Mouse (Mus musculus): ENCODE results near the gene Atp1b3. TPM values are rescaled to one million over a fixed set of nuclear protein-coding genes. Genes with fewer than 3 reads are reported as not detected.
"Not testable (repeated sequence)": the region's sequence is repeated elsewhere in the genome, so short reads cannot be mapped to it uniquely, and the experiment has no call there.

Atp1b3 gene
- 126 and 131 TPM in 2 replicates for polyA plus RNA-seq (2015; fragmentation: Nextera tagmentation; extraction: Ambion mirVana)

- peak within 1 kb of the TSS; percentile 72 for H3K4me2 ChIP-seq (replicated peaks)
- peak within 1 kb of the TSS; percentile 86 for H3K4me3 ChIP-seq
- no peaks in the 10 kb centered on the region for H3K36me3 ChIP-seq
- peak within 1 kb of the TSS; percentile 89 for H3K9ac ChIP-seq
- no peaks in the 10 kb centered on the region for H3K27me3 ChIP-seq
- H3K27ac ChIP-seq, result peak within 1 kb of the TSS; percentile 93
- peaks cover 26% of the 10 kb centered on the region for H3K4me1 ChIP-seq
- peak; percentile 97 for ATAC-seq (ENCODE audit: low FRiP score, low read depth)
- no peaks in the 10 kb centered on the region for H3K9me3 ChIP-seq
- WGBS, result under 1% methylated on average over 75 of the region's 81 CpGs
Observed at GRCm38 (mm10) chr9:96364141-96364838, at the start of gene Atp1b3. TSS of gene Atp1b3 (minus strand) at chr9:96364442.

GRCm38 (mm10) chr9:96412821-96413405, 48.7 kb upstream of the Atp1b3 start:
- WGBS, result 73% methylated on average over 9 of the region's 9 CpGs
- ATAC-seq (ENCODE audit: low FRiP score, low read depth), result no peak
- no peak overlapping the region for H3K27ac ChIP-seq
- no peaks in the 10 kb centered on the region for H3K9me3 ChIP-seq
- H3K9ac ChIP-seq, result no peak overlapping the region
- no peaks in the 10 kb centered on the region for H3K36me3 ChIP-seq
- H3K4me3 ChIP-seq, result no peak overlapping the region
- no peaks in the 10 kb centered on the region for H3K27me3 ChIP-seq
- H3K4me1 ChIP-seq, result 0 out of 2 replicates have a peak, but pooled peaks cover 5% of the 10 kb centered on the region
- H3K4me2 ChIP-seq (replicated peaks), result no peak overlapping the region

GRCm38 (mm10) chr9:96404312-96404711, 40.1 kb upstream of the Atp1b3 start:
- Histone ChIP-seq H3K4me1 (no peaks in the 10 kb centered on the region), H3K4me3 (no peak overlapping the region), H3K9me3 (no peaks in the 10 kb centered on the region), H3K36me3 (no peaks in the 10 kb centered on the region), H3K27ac (no peak overlapping the region), H3K4me2 (replicated peaks) (no peak overlapping the region), H3K9ac (no peak overlapping the region), H3K27me3 (no peaks in the 10 kb centered on the region)
- WGBS, result 77% methylated on average over 3 of the region's 3 CpGs
- no peak for ATAC-seq (ENCODE audit: low FRiP score, low read depth)

GRCm38 (mm10) chr9:96399916-96400315, 35.7 kb upstream of the Atp1b3 start:
- H3K27me3 ChIP-seq; H3K27ac ChIP-seq; H3K9ac ChIP-seq; H3K4me3 ChIP-seq; H3K9me3 ChIP-seq; H3K4me2 ChIP-seq (replicated peaks); H3K36me3 ChIP-seq; ATAC-seq (ENCODE audit: low FRiP score, low read depth): not testable (repeated sequence)
- peaks cover 14% of the 10 kb centered on the region for H3K4me1 ChIP-seq
- WGBS, result 93% methylated on average over 3 of the region's 3 CpGs

GRCm38 (mm10) chr9:96399425-96399878, 35.2 kb upstream of the Atp1b3 start:
- H3K27me3 ChIP-seq, result no peaks in the 10 kb centered on the region
- peak overlapping the region; percentile 22; the same call in 1 of the 2 replicates for H3K27ac ChIP-seq
- no peaks in the 10 kb centered on the region for H3K36me3 ChIP-seq
- no peak overlapping the region for H3K4me3 ChIP-seq
- WGBS, result 68% methylated on average over 6 of the region's 6 CpGs
- H3K4me1 ChIP-seq, result peaks cover 14% of the 10 kb centered on the region
- no peak overlapping the region for H3K4me2 ChIP-seq (replicated peaks)
- no peaks in the 10 kb centered on the region for H3K9me3 ChIP-seq
- no peak for ATAC-seq (ENCODE audit: low FRiP score, low read depth)
- H3K9ac ChIP-seq, result no peak overlapping the region

- WGBS, result 38% methylated on average over 4 of the region's 4 CpGs
- Histone ChIP-seq H3K27ac (no peak overlapping the region), H3K36me3 (no peaks in the 10 kb centered on the region), H3K9me3 (no peaks in the 10 kb centered on the region), H3K4me1 (peaks cover 14% of the 10 kb centered on the region), H3K4me2 (replicated peaks) (no peak overlapping the region), H3K9ac (no peak overlapping the region), H3K4me3 (no peak overlapping the region), H3K27me3 (no peaks in the 10 kb centered on the region)
- ATAC-seq (ENCODE audit: low FRiP score, low read depth), result peak; percentile 12; the same call in 1 of the 2 replicates
Observed at GRCm38 (mm10) chr9:96398614-96399013, 34.4 kb upstream of the Atp1b3 start.

GRCm38 (mm10) chr9:96398165-96398564, 33.9 kb upstream of the Atp1b3 start:
- H3K9me3 ChIP-seq, result no peaks in the 10 kb centered on the region
- H3K4me2 ChIP-seq (replicated peaks), result no peak overlapping the region
- 51% methylated on average over 8 of the region's 8 CpGs for WGBS
- no peaks in the 10 kb centered on the region for H3K27me3 ChIP-seq
- H3K4me3 ChIP-seq, result no peak overlapping the region
- no peak overlapping the region; the same call in 1 of the 2 replicates for H3K27ac ChIP-seq
- H3K36me3 ChIP-seq, result no peaks in the 10 kb centered on the region
- H3K9ac ChIP-seq, result no peak overlapping the region
- 0 out of 2 replicates have a peak, but pooled peaks have one; percentile 11 for ATAC-seq (ENCODE audit: low FRiP score, low read depth)
- H3K4me1 ChIP-seq, result peaks cover 14% of the 10 kb centered on the region

- WGBS, result 64% methylated on average over 16 of the region's 16 CpGs
Observed at GRCm38 (mm10) chr9:96394910-96395690, 30.9 kb upstream of the Atp1b3 start.

GRCm38 (mm10) chr9:96393731-96394235, 29.5 kb upstream of the Atp1b3 start:
- H3K27me3 ChIP-seq, result no peaks in the 10 kb centered on the region
- H3K4me3 ChIP-seq, result no peak overlapping the region
- no peaks in the 10 kb centered on the region for H3K9me3 ChIP-seq
- H3K4me2 ChIP-seq (replicated peaks), result no peak overlapping the region
- peaks cover 9% of the 10 kb centered on the region for H3K4me1 ChIP-seq
- H3K9ac ChIP-seq, result no peak overlapping the region
- 82% methylated on average over 2 of the region's 2 CpGs for WGBS
- ATAC-seq (ENCODE audit: low FRiP score, low read depth), result no peak
- no peak overlapping the region for H3K27ac ChIP-seq
- no peaks in the 10 kb centered on the region for H3K36me3 ChIP-seq

More at GRCm38 (mm10) chr9:96394910-96395690, 30.9 kb upstream of the Atp1b3 start:
- no peaks in the 10 kb centered on the region for H3K27me3 ChIP-seq
- H3K4me2 ChIP-seq (replicated peaks), result no peak overlapping the region
- H3K27ac ChIP-seq, result no peak overlapping the region
- ATAC-seq (ENCODE audit: low FRiP score, low read depth), result no peak
- H3K4me3 ChIP-seq, result no peak overlapping the region
- H3K9me3 ChIP-seq, result no peaks in the 10 kb centered on the region
- H3K36me3 ChIP-seq, result no peaks in the 10 kb centered on the region
- peaks cover 14% of the 10 kb centered on the region for H3K4me1 ChIP-seq
- H3K9ac ChIP-seq, result no peak overlapping the region

GRCm38 (mm10) chr9:96393112-96393511, 28.9 kb upstream of the Atp1b3 start:
- no peak overlapping the region for H3K9ac ChIP-seq
- 86% methylated on average over 5 of the region's 5 CpGs for WGBS
- no peak for ATAC-seq (ENCODE audit: low FRiP score, low read depth)
- no peak overlapping the region for H3K4me3 ChIP-seq
- H3K4me2 ChIP-seq (replicated peaks), result no peak overlapping the region
- no peak overlapping the region for H3K27ac ChIP-seq
- no peaks in the 10 kb centered on the region for H3K36me3 ChIP-seq
- H3K9me3 ChIP-seq, result no peaks in the 10 kb centered on the region
- H3K27me3 ChIP-seq, result no peaks in the 10 kb centered on the region
- H3K4me1 ChIP-seq, result peaks cover 3% of the 10 kb centered on the region

GRCm38 (mm10) chr9:96391921-96392320, 27.7 kb upstream of the Atp1b3 start:
- no peaks in the 10 kb centered on the region for H3K4me1 ChIP-seq

More at GRCm38 (mm10) chr9:96391921-96392320, 27.7 kb upstream of the Atp1b3 start:
- Histone ChIP-seq H3K27me3 (no peaks in the 10 kb centered on the region), H3K9ac (no peak overlapping the region), H3K4me3 (no peak overlapping the region), H3K4me2 (replicated peaks) (no peak overlapping the region), H3K36me3 (no peaks in the 10 kb centered on the region), H3K9me3 (no peaks in the 10 kb centered on the region), H3K27ac (no peak overlapping the region)
- WGBS, result 84% methylated on average over 1 of the region's 1 CpGs
- no peak for ATAC-seq (ENCODE audit: low FRiP score, low read depth)

Data from limb, embryonic 13.5 days (tissue).